Mouse (Mus musculus): ENCODE data around the gene Car10.

DNA sequence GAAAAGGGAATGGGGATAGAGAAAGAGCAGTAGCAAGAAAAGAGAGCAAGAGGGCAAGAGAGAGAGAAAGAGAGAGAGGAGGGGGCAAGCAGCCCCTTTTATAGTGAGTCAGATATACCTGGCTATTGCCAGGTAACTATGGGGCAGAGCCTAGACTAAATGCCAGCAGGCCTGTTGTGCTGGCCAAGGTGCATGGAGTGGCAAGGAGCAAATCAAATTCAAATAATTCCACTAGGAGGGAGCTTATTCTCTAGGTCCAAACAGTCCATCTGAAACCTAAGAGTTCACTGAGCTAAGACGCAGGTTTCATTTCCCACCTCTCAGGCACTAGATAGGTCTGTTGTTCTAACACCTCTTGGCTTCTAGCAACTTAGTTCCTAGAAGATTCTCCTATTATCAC, 544.5 kb downstream of the Car10 start:
- TF ChIP-seq CTCF (IDR thresholded peaks at IDR 0.05; ENCODE audit: extremely low read depth, insufficient read length, insufficient replicate concordance, low read depth, low read length) (no peak), POLR2A (IDR thresholded peaks at IDR 0.05; ENCODE audit: low read depth, low read length) (no peak)

Data from small intestine, adult 2 months (tissue).